Mouse (Mus musculus) E14TG2a.4 (cell line): ENCODE data around the gene Dnal4.

ENCODE experiments used
- CTCF ChIP-seq: conservative IDR thresholded peaks from 2 replicates; pipeline ENCODE4 v1.5.1; 2014; ENCODE audit warnings: low read length
- POU5F1 ChIP-seq: IDR thresholded peaks from 2 replicates; pipeline ENCODE4 v1.6.1; 2014; ENCODE audit warnings: low read length, borderline replicate concordance

DNA sequence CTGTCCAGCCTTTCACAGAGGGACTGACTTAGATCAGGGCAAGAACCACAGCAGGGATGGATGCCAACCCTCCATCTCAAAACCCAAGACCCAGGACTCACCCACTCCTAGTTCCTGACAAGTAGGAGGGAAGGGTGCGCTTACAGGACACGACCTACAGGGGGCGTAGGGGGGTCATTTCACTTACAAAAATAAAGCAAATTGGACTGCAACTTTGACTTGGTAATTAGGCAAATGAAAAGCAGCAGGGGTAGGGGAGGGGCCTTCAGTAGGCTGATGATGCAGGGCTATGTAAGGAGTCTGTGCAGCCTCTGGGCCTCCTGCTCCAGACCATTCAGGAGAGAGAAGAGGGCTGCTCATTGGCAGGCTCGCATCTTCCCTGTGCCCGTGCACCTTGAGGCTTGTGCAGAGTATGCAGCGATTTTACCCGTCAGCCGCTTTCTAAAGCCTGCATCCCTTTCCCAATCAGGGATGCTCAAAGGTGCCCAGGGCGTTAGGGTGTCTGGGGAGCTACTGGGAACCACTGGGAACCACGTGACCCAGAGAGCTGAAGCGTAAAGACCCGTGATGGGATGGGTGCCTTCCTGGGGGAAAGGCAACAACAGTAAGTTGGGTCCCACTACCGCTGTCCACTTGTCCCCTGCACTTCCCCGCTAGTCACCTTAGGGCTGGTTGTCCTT is 47.6 kb upstream of the Dnal4 start:
- TF ChIP-seq CTCF = peak; percentile 91
- no peak for TF ChIP-seq POU5F1
